Mouse (Mus musculus) limb, embryonic 15.5 days (tissue): ENCODE measurements around the gene Nadk2. TPM values are rescaled to one million over a fixed set of nuclear protein-coding genes. Genes with fewer than 3 reads are reported as not detected.

Source experiments
- ATAC-seq: fragments of 200-750 bp; cut with Nextera tagmentation; 2 replicates; pipeline ENCODE4 v1.8.0; 2017; ENCODE audit warnings: low read depth, moderate TSS enrichment; ENCODE audit not compliant: insufficient number of reproducible peaks, low FRiP score, low TSS enrichment
- H3K27ac ChIP-seq: fragments of 300-500 bp; sonication (generic); 2 replicates; pipeline ENCODE4 v1.5.1; 2015; ENCODE audit warnings: moderate library complexity, mild to moderate bottlenecking, inconsistent platforms
- H3K27me3 ChIP-seq: fragments of 300-500 bp; sonication (generic); 2 replicates; pipeline ENCODE4 v1.6.1; 2015; ENCODE audit warnings: inconsistent platforms
- H3K36me3 ChIP-seq: fragments of 300-500 bp; sonication (generic); 2 replicates; pipeline ENCODE4 v1.6.1; 2015; ENCODE audit warnings: inconsistent platforms
- H3K4me1 ChIP-seq: fragments of 300-500 bp; sonication (generic); 2 replicates; pipeline ENCODE4 v1.6.1; 2015; ENCODE audit warnings: inconsistent platforms
- H3K4me2 ChIP-seq: fragments of 300-500 bp; sonication (generic); 2 replicates; pipeline ENCODE4 v1.6.1; 2015; ENCODE audit warnings: mild to moderate bottlenecking, inconsistent platforms
- H3K4me3 ChIP-seq: fragments of 300-500 bp; sonication (generic); 2 replicates; pipeline ENCODE4 v1.5.1; 2015; ENCODE audit warnings: mild to moderate bottlenecking, inconsistent platforms
- H3K9ac ChIP-seq: fragments of 300-500 bp; sonication (generic); 2 replicates; pipeline ENCODE4 v1.6.1; 2015; ENCODE audit warnings: inconsistent platforms
- H3K9me3 ChIP-seq: fragments of 300-500 bp; sonication (generic); 2 replicates; pipeline ENCODE4 v1.6.1; 2016; ENCODE audit warnings: inconsistent platforms
- WGBS: fragments of 180-500 bp; shearing (Covaris S2); methylation state at CpG from one replicate; pipeline ENCODE4 v1.1.7; 2015; 5-methylcytosine and 5-hydroxymethylcytosine counted together
- polyA plus RNA-seq: library from polyadenylated mRNA; unstranded; fragments of >200 nt; fragmentation: Nextera tagmentation; extraction: Ambion mirVana; gene quantifications from 2 replicates; pipeline ENCODE4 v1.2.1, GENCODE M21; 2015

Gene Nadk2
- 16.2 and 19.8 TPM in 2 replicates for polyA plus RNA-seq

GRCm38 (mm10) chr15:9070912-9071555 lies at the start of gene Nadk2:
TSS of gene Nadk2 (plus strand) at chr15:9071260.
- Histone ChIP-seq H3K36me3 (no peaks in the 10 kb centered on the region), H3K27ac (peak within 1 kb of the TSS; percentile 94), H3K4me2 (peak within 1 kb of the TSS; percentile 67), H3K4me1 (peaks cover 20% of the 10 kb centered on the region), H3K27me3 (no peaks in the 10 kb centered on the region), H3K4me3 (peak within 1 kb of the TSS; percentile 91), H3K9me3 (no peaks in the 10 kb centered on the region), H3K9ac (peak within 1 kb of the TSS; percentile 82)
- WGBS, result 0% methylated on average over 53 of the region's 54 CpGs
- peak; percentile 99 for ATAC-seq

- H3K27me3 ChIP-seq, result no peaks in the 10 kb centered on the region
- no peak overlapping the region for H3K4me3 ChIP-seq
- no peaks in the 10 kb centered on the region for H3K36me3 ChIP-seq
- no peaks in the 10 kb centered on the region for H3K9me3 ChIP-seq
- no peak for ATAC-seq
- H3K27ac ChIP-seq, result no peak overlapping the region
- no peaks in the 10 kb centered on the region for H3K4me1 ChIP-seq
- H3K4me2 ChIP-seq, result no peak overlapping the region
- H3K9ac ChIP-seq, result no peak overlapping the region
Observed at GRCm38 (mm10) chr15:9055704-9056103, 15.4 kb upstream of the Nadk2 start.

GRCm38 (mm10) chr15:9059856-9060255 lies 11.2 kb upstream of the Nadk2 start:
- WGBS, result 86% methylated on average over 2 of the region's 2 CpGs
- Histone ChIP-seq H3K36me3 (no peaks in the 10 kb centered on the region), H3K9ac (no peak overlapping the region), H3K27ac (no peak overlapping the region), H3K4me1 (no peaks in the 10 kb centered on the region), H3K27me3 (no peaks in the 10 kb centered on the region), H3K4me3 (no peak overlapping the region), H3K9me3 (no peaks in the 10 kb centered on the region), H3K4me2 (no peak overlapping the region)
- ATAC-seq, result no peak

GRCm38 (mm10) chr15:9061150-9061882 lies 9.7 kb upstream of the Nadk2 start:
- H3K27ac ChIP-seq, result no peak overlapping the region
- no peak for ATAC-seq
- no peaks in the 10 kb centered on the region for H3K4me1 ChIP-seq
- WGBS, result 74% methylated on average over 7 of the region's 7 CpGs
- no peaks in the 10 kb centered on the region for H3K27me3 ChIP-seq
- no peak overlapping the region for H3K4me3 ChIP-seq
- no peak overlapping the region for H3K4me2 ChIP-seq
- no peaks in the 10 kb centered on the region for H3K36me3 ChIP-seq
- no peaks in the 10 kb centered on the region for H3K9me3 ChIP-seq
- no peak overlapping the region for H3K9ac ChIP-seq

- no peak for ATAC-seq
- 84% methylated on average over 4 of the region's 4 CpGs for WGBS
- no peak overlapping the region for H3K4me2 ChIP-seq
- no peaks in the 10 kb centered on the region for H3K27me3 ChIP-seq
- no peak overlapping the region for H3K9ac ChIP-seq
- H3K4me1 ChIP-seq, result peaks cover 18% of the 10 kb centered on the region
- no peak overlapping the region for H3K4me3 ChIP-seq
- no peaks in the 10 kb centered on the region for H3K36me3 ChIP-seq
- H3K27ac ChIP-seq, result no peak overlapping the region
- H3K9me3 ChIP-seq, result no peaks in the 10 kb centered on the region
Observed at GRCm38 (mm10) chr15:9068881-9069280, 2.2 kb upstream of the Nadk2 start.

- under 1% methylated on average over 3 of the region's 3 CpGs for WGBS
- Histone ChIP-seq H3K9ac (peak overlapping the region; percentile 50), H3K4me2 (peak overlapping the region; percentile 67), H3K9me3 (no peaks in the 10 kb centered on the region), H3K27me3 (no peaks in the 10 kb centered on the region), H3K36me3 (no peaks in the 10 kb centered on the region), H3K4me3 (peak overlapping the region; percentile 91), H3K27ac (peak overlapping the region; percentile 84), H3K4me1 (peaks cover 20% of the 10 kb centered on the region)
- no peak for ATAC-seq
Observed at GRCm38 (mm10) chr15:9070353-9070752, 707 bp upstream of the Nadk2 start.

GRCm38 (mm10) chr15:9071556-9072544 lies 790 bp downstream of the Nadk2 start:
- ATAC-seq, result no peak
- under 1% methylated on average over 60 of the region's 66 CpGs for WGBS

GRCm38 (mm10) chr15:9072630-9073029 lies 1.6 kb downstream of the Nadk2 start:
- no peaks in the 10 kb centered on the region for H3K27me3 ChIP-seq
- peak overlapping the region; percentile 67 for H3K4me2 ChIP-seq
- WGBS, result 21% methylated on average over 5 of the region's 5 CpGs
- H3K36me3 ChIP-seq, result no peaks in the 10 kb centered on the region
- peaks cover 23% of the 10 kb centered on the region for H3K4me1 ChIP-seq
- ATAC-seq, result no peak
- H3K4me3 ChIP-seq, result peak overlapping the region; percentile 91
- H3K27ac ChIP-seq, result 0 out of 2 replicates have a peak overlapping the region, but pooled peaks have one; percentile 94
- H3K9ac ChIP-seq, result no peak overlapping the region
- H3K9me3 ChIP-seq, result no peaks in the 10 kb centered on the region

More at GRCm38 (mm10) chr15:9071556-9072544, 790 bp downstream of the Nadk2 start:
- H3K4me2 ChIP-seq, result peak overlapping the region; percentile 67
- H3K36me3 ChIP-seq, result no peaks in the 10 kb centered on the region
- H3K9ac ChIP-seq, result peak overlapping the region; percentile 82
- no peaks in the 10 kb centered on the region for H3K27me3 ChIP-seq
- no peaks in the 10 kb centered on the region for H3K9me3 ChIP-seq
- H3K4me1 ChIP-seq, result peaks cover 23% of the 10 kb centered on the region
- peak overlapping the region; percentile 94 for H3K27ac ChIP-seq
- peak overlapping the region; percentile 91 for H3K4me3 ChIP-seq

GRCm38 (mm10) chr15:9073067-9073608 lies 2.1 kb downstream of the Nadk2 start:
- no peak overlapping the region for H3K9ac ChIP-seq
- no peaks in the 10 kb centered on the region for H3K27me3 ChIP-seq
- no peak for ATAC-seq
- 42% methylated on average over 12 of the region's 12 CpGs for WGBS
- no peak overlapping the region for H3K27ac ChIP-seq
- H3K4me3 ChIP-seq, result peak overlapping the region; percentile 91
- no peaks in the 10 kb centered on the region for H3K36me3 ChIP-seq
- H3K4me1 ChIP-seq, result peaks cover 23% of the 10 kb centered on the region
- H3K4me2 ChIP-seq, result peak overlapping the region; percentile 67
- no peaks in the 10 kb centered on the region for H3K9me3 ChIP-seq

- Histone ChIP-seq H3K4me2 (no peak overlapping the region), H3K9me3 (no peaks in the 10 kb centered on the region), H3K9ac (no peak overlapping the region), H3K4me3 (peak overlapping the region; percentile 91; the same call in 1 of the 2 replicates), H3K36me3 (no peaks in the 10 kb centered on the region), H3K27me3 (no peaks in the 10 kb centered on the region), H3K4me1 (peaks cover 23% of the 10 kb centered on the region), H3K27ac (no peak overlapping the region)
- WGBS, result 78% methylated on average over 5 of the region's 5 CpGs
- no peak for ATAC-seq
Observed at GRCm38 (mm10) chr15:9073684-9074083, 2.6 kb downstream of the Nadk2 start.

- Histone ChIP-seq H3K4me1 (peaks cover 26% of the 10 kb centered on the region), H3K9ac (no peak overlapping the region), H3K27me3 (no peaks in the 10 kb centered on the region), H3K9me3 (no peaks in the 10 kb centered on the region), H3K4me2 (no peak overlapping the region), H3K27ac (no peak overlapping the region), H3K4me3 (no peak overlapping the region), H3K36me3 (no peaks in the 10 kb centered on the region)
- 19% methylated on average over 2 of the region's 2 CpGs for WGBS
- ATAC-seq, result no peak
Observed at GRCm38 (mm10) chr15:9074139-9074538, 3.1 kb downstream of the Nadk2 start.
